Mouse (Mus musculus): ENCODE measurements around the gene H2-Ob.

DNA sequence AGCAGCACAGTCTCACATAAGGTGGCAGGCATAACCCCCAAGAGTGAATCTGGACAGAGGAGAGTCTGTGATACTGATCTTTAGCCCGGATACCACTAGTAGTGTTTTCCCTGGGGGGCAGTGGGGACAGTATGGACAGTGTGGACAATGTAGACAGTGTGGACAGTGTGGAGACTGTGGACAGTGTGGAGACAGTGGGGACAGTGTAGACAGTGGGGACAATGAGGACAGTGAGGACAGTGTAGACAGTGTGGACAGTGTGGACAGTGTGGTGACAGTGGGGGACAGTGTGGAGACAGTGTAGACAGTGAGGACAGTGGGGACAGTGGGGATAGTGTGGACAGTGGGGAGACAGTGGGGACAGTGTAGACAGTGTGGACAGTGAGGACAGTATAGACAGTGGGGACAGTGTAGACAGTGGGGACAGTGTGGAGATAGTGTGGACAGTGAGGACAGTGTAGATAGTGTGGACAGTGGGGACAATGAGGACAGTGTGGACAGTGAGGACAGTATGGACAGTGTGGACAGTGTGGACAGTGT is 41.9 kb downstream of the H2-Ob start:
- TF ChIP-seq CTCF (IDR thresholded peaks at IDR 0.05; ENCODE audit: control insufficient read depth, insufficient read depth, low read length) (no peak), POLR2A (IDR thresholded peaks at IDR 0.05; ENCODE audit: borderline replicate concordance, control insufficient read depth, low read depth, low read length) (no peak)

All from bone marrow, adult 2 months (tissue).